Mouse (Mus musculus) gastrocnemius, postnatal 25 days (tissue): Measurements from ENCODE around the gene Gm5460. TPM values are rescaled to one million over a fixed set of nuclear protein-coding genes. Genes with fewer than 3 reads are reported as not detected.

Experiments
- DNase-seq: peaks from one replicate; pipeline ENCODE4 v3.0.0; 2022
- long read RNA-seq, 2 experiments: library from polyadenylated mRNA; stranded (forward); transcript quantifications; one replicate each; pipeline ENCODE4 v2.0.0; 2021
- total RNA-seq, 2 experiments: library from RNA; stranded (reverse); gene quantifications; 1 replicate in 1 of 2; 2 replicates in 1 of 2; pipeline ENCODE4 v1.2.3; 2021

Gene Gm5460
- total RNA-seq = not detected
- long read RNA-seq, experiment 1 = 0 reads
- long read RNA-seq, experiment 2 = 0 reads

GRCm38 (mm10) chr14:34016381-34016780 is at the start of gene Gm5460:
Gm5460 (plus strand) TSS chr14:34016758.
- DNase-seq = no peak

GRCm38 (mm10) chr14:33972679-33973078 is 43.9 kb upstream of the Gm5460 start:
- DNase-seq = no peak

- no peak for DNase-seq
Measured at GRCm38 (mm10) chr14:33974752-33975151, 41.8 kb upstream of the Gm5460 start.

GRCm38 (mm10) chr14:33977748-33978147 is 38.8 kb upstream of the Gm5460 start:
- no peak for DNase-seq

- no peak for DNase-seq
Measured at GRCm38 (mm10) chr14:33978604-33979059, 37.9 kb upstream of the Gm5460 start, which contains the start of gene Zfp488. Zfp488 (minus strand) TSS chr14:33978764.

GRCm38 (mm10) chr14:33989201-33989600 is 27.4 kb upstream of the Gm5460 start:
- DNase-seq = no peak

- DNase-seq = no peak
Measured at GRCm38 (mm10) chr14:33991971-33992370, 24.6 kb upstream of the Gm5460 start.

- DNase-seq = no peak
Measured at GRCm38 (mm10) chr14:33993051-33993450, 23.5 kb upstream of the Gm5460 start.

GRCm38 (mm10) chr14:33993521-33994289 is 22.9 kb upstream of the Gm5460 start:
- no peak for DNase-seq

GRCm38 (mm10) chr14:33997427-33997826 is 19.1 kb upstream of the Gm5460 start:
- no peak for DNase-seq

GRCm38 (mm10) chr14:34000076-34000475 is 16.5 kb upstream of the Gm5460 start:
- DNase-seq = no peak

GRCm38 (mm10) chr14:34001445-34001844 is 15.1 kb upstream of the Gm5460 start:
- no peak for DNase-seq

- DNase-seq = no peak
Measured at GRCm38 (mm10) chr14:34002358-34002757, 14.2 kb upstream of the Gm5460 start.

GRCm38 (mm10) chr14:34015063-34015462 is 1.5 kb upstream of the Gm5460 start, which contains the start of gene Gm30083:
Gm30083 (minus strand) TSS chr14:34015182.
- DNase-seq = no peak

- no peak for DNase-seq
Measured at GRCm38 (mm10) chr14:34016938-34017337, 380 bp downstream of the Gm5460 start.

- no peak for DNase-seq
Measured at GRCm38 (mm10) chr14:34026710-34027109, 10.2 kb downstream of the Gm5460 start.

GRCm38 (mm10) chr14:34033841-34034610 is 17.5 kb downstream of the Gm5460 start:
- no peak for DNase-seq

GRCm38 (mm10) chr14:34041241-34041640 is 24.7 kb downstream of the Gm5460 start:
- DNase-seq = no peak

- DNase-seq = no peak
Measured at GRCm38 (mm10) chr14:34043341-34043740, 26.8 kb downstream of the Gm5460 start.

- DNase-seq = no peak
Measured at GRCm38 (mm10) chr14:34050101-34050779, 33.7 kb downstream of the Gm5460 start.

GRCm38 (mm10) chr14:34052516-34052915 is 36.0 kb downstream of the Gm5460 start, which contains the start of gene Antxrl:
Antxrl (plus strand) TSS chr14:34052707.
- no peak for DNase-seq

GRCm38 (mm10) chr14:34071665-34072064 is 55.1 kb downstream of the Gm5460 start:
- DNase-seq = no peak
